Mouse (Mus musculus): ENCODE measurements around the gene Ube4a.
"Not testable (repeated sequence)": the region's sequence is repeated elsewhere in the genome, so short reads cannot be mapped to it uniquely, and the experiment has no call there.

Gene Ube4a

DNA sequence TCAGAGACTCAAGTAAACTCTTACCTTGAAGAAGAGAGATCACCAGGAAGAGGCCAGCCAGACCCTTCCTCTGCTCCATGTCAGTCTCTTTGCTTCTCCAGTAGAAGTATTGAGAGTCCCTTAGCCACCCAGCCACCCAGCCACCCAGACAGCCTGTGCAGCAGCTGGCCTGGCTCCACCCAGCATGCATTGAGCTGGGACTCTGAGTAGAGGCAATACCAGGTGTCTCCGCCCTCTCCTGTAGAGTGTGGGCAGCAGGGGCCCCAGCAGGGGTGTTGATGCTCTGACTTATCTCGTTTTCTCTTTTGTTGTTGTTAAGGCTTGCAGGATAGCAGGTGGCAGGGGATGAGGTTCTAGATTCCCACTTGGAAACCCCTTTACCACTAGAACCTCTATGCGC, 14.8 kb upstream of the Ube4a start, which contains the start of gene Cd3g:
Cd3g (minus strand) TSS at position 190 of the 400 bp plus-strand sequence.
- DNase-seq = peak in 1 of 2 experiments; percentile 35

GRCm38 (mm10) chr9:44979806-44980205, 14.4 kb upstream of the Ube4a start:
- DNase-seq = no peak

GRCm38 (mm10) chr9:44977813-44978212, 12.4 kb upstream of the Ube4a start:
- DNase-seq = no peak

- no peak for DNase-seq
These were observed 4.0 kb upstream of the Ube4a start for GRCm38 (mm10) chr9:44969450-44969849.

DNA sequence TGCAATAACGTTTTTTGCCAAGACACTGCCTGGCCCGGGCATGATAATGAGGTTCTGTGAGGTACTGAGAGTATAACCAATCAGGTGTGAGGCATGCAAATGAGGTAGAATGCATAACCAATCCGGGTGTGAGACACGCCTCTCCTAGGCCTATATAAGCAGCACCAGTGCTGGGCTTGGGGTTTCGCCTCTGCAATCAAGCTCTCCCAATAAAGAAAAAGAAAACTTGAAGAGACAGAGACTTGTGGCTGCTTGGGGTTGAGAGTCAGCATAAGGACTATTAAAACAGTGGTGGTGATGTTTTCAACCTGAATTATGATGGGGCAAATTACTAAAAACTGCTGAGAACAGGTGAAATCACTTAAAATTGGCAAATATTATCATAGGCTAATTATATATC, 2.4 kb upstream of the Ube4a start:
- DNase-seq = not testable (repeated sequence)

DNA sequence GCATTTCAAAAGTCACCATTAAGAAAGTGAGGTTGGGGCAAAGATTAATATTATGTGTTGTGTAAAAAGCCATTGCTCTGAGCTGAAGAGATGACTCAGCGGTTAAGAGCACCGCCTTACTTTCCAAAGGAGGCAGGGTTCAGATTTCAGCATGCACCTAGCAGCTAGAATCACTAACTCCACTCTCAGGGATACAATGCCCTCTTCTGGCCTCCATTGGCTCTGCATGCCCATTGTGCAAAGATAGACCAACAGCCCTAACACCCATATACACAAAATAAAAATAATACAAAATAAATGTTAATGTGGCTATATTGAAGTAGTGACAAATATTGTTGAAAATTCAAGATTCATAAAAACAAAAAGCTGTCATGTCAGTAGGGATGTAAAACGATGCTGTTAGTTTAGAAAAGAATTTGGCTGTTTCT, 1.4 kb upstream of the Ube4a start:
- peak; percentile 51 to 75 for DNase-seq

DNA sequence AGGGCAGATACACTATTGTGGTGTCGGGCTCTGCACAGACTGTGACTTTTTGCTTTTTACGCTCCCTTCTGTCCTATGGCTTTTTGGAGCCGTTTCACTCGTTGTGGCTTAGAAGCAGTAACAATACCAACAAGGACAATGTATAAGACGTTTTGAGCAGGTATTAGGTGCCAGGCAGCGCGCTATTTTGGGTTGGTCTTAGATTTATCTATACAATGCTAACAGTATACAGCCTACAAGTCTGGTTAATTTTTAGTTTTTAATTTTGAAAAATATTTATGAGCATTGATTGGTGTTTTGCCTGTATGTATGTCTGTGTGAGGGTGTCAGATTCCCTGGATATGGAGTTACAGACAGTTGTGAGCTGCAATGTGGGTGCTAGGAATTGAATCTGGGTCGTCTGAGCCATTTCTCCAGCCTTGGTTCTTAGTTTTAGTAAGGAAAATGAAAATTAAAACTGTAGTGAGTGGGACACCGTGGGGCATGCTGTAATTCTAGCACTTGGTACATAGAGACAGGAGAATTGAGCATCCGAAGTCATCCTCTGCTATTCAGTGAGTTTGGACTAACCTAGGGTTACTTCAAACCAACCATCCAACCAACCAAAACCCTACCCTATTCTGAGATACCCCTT, 550 bp upstream of the Ube4a start:
- DNase-seq = no peak

DNA sequence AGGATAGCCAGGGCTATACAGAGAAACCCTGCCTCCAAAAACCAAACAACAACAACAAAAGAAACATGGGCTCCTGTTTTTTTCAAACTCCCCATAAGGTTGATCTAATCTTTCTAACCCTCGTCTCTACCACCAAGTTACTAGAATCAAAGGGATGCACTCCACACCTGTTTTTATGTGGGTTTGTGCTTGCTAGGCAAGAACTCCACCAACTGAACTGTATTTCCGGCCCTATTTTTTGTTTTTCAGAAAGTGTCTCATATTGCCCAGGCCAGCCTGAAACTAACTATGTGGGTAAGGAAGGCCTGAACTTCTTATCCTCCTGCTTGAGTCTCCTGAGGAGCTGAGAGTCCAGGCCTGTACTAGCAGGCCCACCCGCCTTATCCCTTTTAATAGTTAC, 11.0 kb downstream of the Ube4a start:
- DNase-seq = no peak

- no peak for DNase-seq
These were observed 17.6 kb downstream of the Ube4a start for GRCm38 (mm10) chr9:44947836-44948235.

- no peak for DNase-seq
These were observed 19.2 kb downstream of the Ube4a start for GRCm38 (mm10) chr9:44946185-44946695.

DNA sequence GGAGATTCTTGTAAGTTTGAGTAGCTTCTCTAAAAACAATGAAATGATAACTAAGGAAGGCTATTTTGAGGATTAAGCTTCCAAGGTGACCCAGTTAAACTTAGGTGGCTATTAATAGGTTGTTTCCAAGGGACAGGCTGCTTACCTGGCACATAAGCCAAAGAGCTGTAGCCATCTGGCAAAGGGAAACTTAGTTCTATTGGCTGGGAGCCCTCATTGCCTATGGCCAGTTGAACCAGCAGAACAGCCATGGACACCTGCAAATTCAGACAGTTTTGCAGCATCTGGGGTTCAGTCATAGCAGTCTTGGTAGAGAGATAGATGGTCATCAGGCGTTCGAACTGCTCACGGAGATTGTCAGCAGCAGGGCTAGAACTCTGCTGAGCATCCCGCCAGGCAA, 23.0 kb downstream of the Ube4a start:
- no peak for DNase-seq

DNA sequence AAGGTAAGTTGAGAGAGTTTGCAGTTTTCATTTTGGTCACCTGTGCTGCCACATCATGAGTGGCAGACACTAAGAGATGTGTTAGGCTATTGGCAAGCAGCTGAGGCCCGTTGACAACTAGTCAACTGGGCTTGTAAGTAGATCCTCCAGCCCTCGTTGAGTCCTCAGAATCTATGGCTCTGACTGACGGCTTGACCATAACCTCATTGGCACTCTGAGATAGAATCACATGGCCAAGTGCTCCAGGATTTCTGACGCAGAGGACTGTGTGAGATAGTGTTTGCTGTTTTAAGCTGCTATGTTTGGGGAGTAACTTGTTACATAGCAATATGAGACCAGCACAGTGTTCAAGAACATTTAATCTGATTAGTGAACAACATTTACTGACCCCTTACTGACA, 23.6 kb downstream of the Ube4a start:
- DNase-seq = no peak

DNA sequence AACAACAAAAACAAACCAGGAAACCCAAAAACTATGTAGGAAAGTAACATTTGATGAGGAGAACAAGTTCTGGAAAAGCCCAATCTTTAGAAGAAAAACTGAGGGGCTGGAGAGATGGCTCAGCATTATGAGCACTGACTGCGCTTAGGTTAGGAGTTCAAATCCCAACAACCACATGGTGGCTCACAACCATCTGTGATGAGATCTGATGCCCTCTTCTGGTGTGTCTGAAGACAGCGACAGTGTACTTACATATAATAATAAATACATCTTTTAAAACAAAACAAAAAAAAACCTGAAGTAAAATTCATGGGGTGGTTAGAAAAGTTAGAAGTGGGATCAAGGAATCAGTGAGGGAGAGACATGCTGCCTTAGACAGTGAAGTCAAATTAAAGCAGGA, 43.9 kb downstream of the Ube4a start:
- no peak for DNase-seq

GRCm38 (mm10) chr9:44921123-44921468, 44.3 kb downstream of the Ube4a start:
- DNase-seq = no peak

- DNase-seq = peak; percentile 66 to 79
These were observed 44.9 kb downstream of the Ube4a start, which contains the start of gene Atp5l for GRCm38 (mm10) chr9:44920374-44921122. Gene Atp5l (minus strand): TSS chr9:44920742.

DNA sequence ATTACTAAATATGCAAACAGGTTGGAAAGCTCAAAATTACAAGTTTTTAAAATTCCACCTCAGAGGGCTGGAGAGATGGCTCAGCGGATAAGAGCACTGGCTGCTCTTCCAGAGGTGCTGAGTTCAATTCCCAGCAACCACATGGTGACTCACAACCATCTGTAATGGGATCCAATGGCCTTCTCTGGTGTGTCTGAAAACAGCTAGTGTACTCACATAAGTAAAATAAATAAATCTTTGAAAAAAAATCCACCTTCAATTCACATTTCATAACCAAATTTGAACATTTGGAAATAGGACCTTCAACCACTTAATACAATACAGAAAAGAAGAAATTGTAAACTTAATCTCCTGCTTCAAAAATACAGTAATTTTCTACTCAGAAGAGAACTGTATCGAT, 45.8 kb downstream of the Ube4a start:
- DNase-seq = no peak

DNA sequence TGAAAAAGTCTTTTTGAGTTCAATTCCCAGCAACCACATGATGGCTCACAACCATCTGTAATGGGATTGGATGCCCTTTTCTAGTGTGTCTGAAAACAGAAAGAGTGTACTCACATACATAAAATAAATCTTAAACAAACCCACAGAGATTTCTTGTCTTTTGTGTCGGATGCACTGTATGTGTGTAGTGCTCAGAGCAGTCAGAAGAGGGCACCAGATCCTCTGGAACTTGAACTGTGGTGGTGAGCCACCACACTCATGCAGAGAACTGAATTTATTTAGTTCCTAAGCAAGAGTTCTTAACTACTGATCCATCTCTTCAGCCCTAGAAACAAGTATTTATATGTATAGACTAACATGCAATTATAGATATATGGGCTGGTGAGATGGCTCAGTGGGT, 49.2 kb downstream of the Ube4a start:
- peak; percentile 7 to 44 for DNase-seq

DNA sequence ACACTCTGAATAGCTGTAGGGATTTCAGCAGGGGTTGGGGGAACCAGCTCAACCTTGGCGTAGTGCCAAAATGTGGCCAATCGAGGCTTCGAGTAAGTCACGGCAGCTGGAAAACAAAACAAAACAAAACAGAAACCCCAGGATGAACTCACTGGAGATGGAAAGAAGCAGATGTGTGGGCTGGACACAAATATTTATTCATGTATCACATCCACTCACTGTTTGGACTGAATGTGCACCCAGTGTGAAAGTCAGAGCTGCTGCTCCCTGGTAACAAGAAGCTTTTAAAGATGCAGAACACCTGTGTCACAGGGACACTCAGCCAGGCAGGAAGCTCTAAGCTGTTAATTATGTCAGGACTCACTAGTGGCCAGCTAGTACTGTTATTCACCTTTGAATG, 50.7 kb downstream of the Ube4a start:
- no peak for DNase-seq

DNA sequence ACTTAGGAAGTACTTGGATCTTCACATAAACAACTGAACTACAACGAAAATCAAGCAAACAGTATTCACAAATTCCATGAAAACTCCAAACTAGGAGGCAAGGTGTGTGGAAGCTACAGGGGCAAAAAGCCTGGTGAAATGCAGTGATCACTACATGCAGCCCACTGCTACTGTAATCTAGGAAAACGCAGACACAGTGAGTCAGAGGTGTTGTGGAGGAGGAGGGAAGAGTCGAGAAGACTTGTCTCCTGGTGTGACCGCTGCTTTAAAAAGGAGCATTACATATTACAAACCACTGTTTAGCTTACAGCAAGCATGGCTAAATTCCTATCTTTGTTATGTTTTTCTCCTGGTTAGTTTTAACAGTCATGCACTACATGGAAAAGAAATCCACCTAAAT, 54.0 kb downstream of the Ube4a start:
- no peak for DNase-seq

- DNase-seq = no peak
These were observed 59.8 kb downstream of the Ube4a start for GRCm38 (mm10) chr9:44905620-44906019.

DNA sequence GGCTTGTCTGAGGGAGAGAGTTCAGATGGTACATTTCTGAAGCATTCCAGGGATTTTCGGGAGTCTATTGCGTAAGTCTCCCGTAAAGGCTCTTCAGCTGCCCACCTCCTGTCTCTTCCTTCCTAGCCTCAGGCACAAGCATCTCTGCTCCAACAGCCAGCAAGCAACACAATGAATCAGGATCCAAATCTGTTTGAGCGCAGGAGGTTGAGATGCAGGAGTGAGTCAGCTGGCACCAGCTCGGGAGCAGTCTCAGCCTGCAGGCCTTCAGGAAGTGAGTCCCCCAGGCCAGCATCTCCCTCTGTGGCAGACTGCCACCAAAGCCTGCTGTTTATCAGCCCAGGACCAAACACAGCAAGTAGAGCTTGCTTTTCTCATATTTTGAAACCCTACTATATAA, 60.4 kb downstream of the Ube4a start:
- no peak for DNase-seq

GRCm38 (mm10) chr9:44903856-44904255, 61.5 kb downstream of the Ube4a start:
- no peak for DNase-seq

DNA sequence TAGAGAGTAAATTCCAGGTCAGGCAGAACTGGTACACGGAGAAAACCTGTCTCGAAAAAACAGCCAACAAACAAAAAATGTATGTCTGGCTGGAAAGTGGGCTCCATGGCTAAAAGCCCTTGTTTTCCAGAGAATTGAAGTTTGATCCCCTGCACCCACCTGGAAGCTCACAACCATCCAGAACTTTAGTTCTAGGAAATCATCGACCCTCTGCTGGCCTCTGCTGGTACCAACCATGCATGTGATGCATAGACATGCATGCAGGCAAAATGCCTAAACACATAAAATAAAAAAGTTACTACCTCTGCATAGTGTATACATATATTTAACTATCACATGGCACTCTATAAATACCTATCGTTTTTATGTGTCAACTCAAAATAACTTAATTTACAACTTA, 65.0 kb downstream of the Ube4a start:
- DNase-seq = peak in 1 of 2 experiments; percentile 23

GRCm38 (mm10) chr9:44899716-44900115, 65.7 kb downstream of the Ube4a start:
- DNase-seq = no peak
